ENCODE assay signal across 20 mouse cellular contexts in genomic region chr19:44513054-44513833, GRCm38 (mm10). TPM values are rescaled to one million over a fixed set of nuclear protein-coding genes. Genes with fewer than 3 reads are reported as not detected.
A peak's percentile ranks its signal among the peaks of the same experiment; 100 is the strongest.
DNase-seq lines count a peak whose midpoint lies in the region; ATAC-seq and TF ChIP-seq lines count a peak whose summit lies in the region.
"Had no signal": no experiment of that assay in that cellular context is flagged by ENCODE, and none has a peak within 500 bp of the region (broad histone marks: within the 10 kb centered on the region; RNA-seq: fewer than 3 reads in every experiment).

No protein-coding gene starts in this region.

- H3K4me1 ChIP-seq in hindbrain, postnatal 0 days (ENCODE audit: insufficient read depth, low read length), result peaks cover 4% of the 10 kb centered on the region
- peaks cover 49% of the 10 kb centered on the region for H3K4me1 ChIP-seq in hindbrain, embryonic 13.5 days (replicated peaks)
- H3K4me1 ChIP-seq in midbrain, embryonic 11.5 days (ENCODE audit: control insufficient read depth, insufficient read depth, low read length), result peaks cover 47% of the 10 kb centered on the region
- peaks cover 34% of the 10 kb centered on the region for H3K4me1 ChIP-seq in midbrain, embryonic 15.5 days

- H3K9ac ChIP-seq in hindbrain, postnatal 0 days (replicated peaks; ENCODE audit: low read length), result no peak overlapping the region
- H3K9ac ChIP-seq in hindbrain, embryonic 13.5 days, result no peak overlapping the region
- no peak overlapping the region for H3K9ac ChIP-seq in midbrain, embryonic 11.5 days (ENCODE audit: low read length)
- no peak overlapping the region for H3K9ac ChIP-seq in midbrain, embryonic 15.5 days
- H3K9ac ChIP-seq: embryonic facial prominence, embryonic 15.5 days; limb, embryonic 13.5 days had no signal

- H3K4me3 ChIP-seq in hindbrain, postnatal 0 days (ENCODE audit: low read length), result no peak overlapping the region
- H3K4me3 ChIP-seq in hindbrain, embryonic 13.5 days, result no peak overlapping the region
- H3K4me3 ChIP-seq in midbrain, embryonic 11.5 days (ENCODE audit: low read depth, low read length), result no peak overlapping the region
- H3K4me3 ChIP-seq in midbrain, embryonic 15.5 days, result no peak overlapping the region
- H3K4me3 ChIP-seq: embryonic facial prominence, embryonic 15.5 days; limb, embryonic 13.5 days had no signal

- peak; percentile 27 for DNase-seq in adrenal gland, postnatal 10 days
- no peak for DNase-seq in adrenal gland, adult 8-10 months
- peak; percentile 14 for DNase-seq in hindbrain, postnatal 0 days (ENCODE audit: low spot score)
- peak; percentile 94 for DNase-seq in midbrain, embryonic 11.5 days (ENCODE audit: low spot score, missing footprints)
- peak; percentile 49 for DNase-seq in retina, embryonic 14.5 days (ENCODE audit: low spot score)
- DNase-seq in lung, postnatal 25 days (ENCODE audit: low spot score), result no peak
- DNase-seq: cerebellum, adult 9-11 months; gastrocnemius, postnatal 36 days; heart, postnatal 4 days; lung, postnatal 36 days had no signal

- ATAC-seq in hindbrain, postnatal 0 days, result no peak
- no peak for ATAC-seq in hindbrain, embryonic 13.5 days (ENCODE audit: low FRiP score)
- no peak for ATAC-seq in midbrain, embryonic 11.5 days (ENCODE audit: low FRiP score)
- ATAC-seq in midbrain, embryonic 15.5 days (replicated peaks), result no peak
- ATAC-seq: intestine, postnatal 0 days had no signal

- no peaks in the 10 kb centered on the region for H3K9me3 ChIP-seq in hindbrain, postnatal 0 days (ENCODE audit: low read length)
- no peaks in the 10 kb centered on the region for H3K9me3 ChIP-seq in hindbrain, embryonic 13.5 days
- no peaks in the 10 kb centered on the region for H3K9me3 ChIP-seq in midbrain, embryonic 11.5 days (ENCODE audit: control insufficient read depth, low read length)
- H3K9me3 ChIP-seq in midbrain, embryonic 15.5 days, result no peaks in the 10 kb centered on the region
- H3K9me3 ChIP-seq: embryonic facial prominence, embryonic 15.5 days; limb, embryonic 13.5 days had no signal

- no peak overlapping the region for H3K4me2 ChIP-seq in hindbrain, postnatal 0 days (ENCODE audit: low read depth, low read length)
- no peak overlapping the region for H3K4me2 ChIP-seq in hindbrain, embryonic 13.5 days
- peak overlapping the region; percentile 0; the same call in 1 of the 2 replicates for H3K4me2 ChIP-seq in midbrain, embryonic 11.5 days
- no peak overlapping the region for H3K4me2 ChIP-seq in midbrain, embryonic 15.5 days
- H3K4me2 ChIP-seq: embryonic facial prominence, embryonic 15.5 days; heart, embryonic 11.5 days; limb, embryonic 13.5 days had no signal

- no peak overlapping the region for H3K27ac ChIP-seq in hindbrain, postnatal 0 days
- H3K27ac ChIP-seq in hindbrain, embryonic 13.5 days, result no peak overlapping the region
- peak overlapping the region; percentile 12 for H3K27ac ChIP-seq in midbrain, embryonic 11.5 days (ENCODE audit: low read depth, low read length)
- H3K27ac ChIP-seq in midbrain, embryonic 15.5 days, result no peak overlapping the region
- H3K27ac ChIP-seq: embryonic facial prominence, embryonic 15.5 days; limb, embryonic 13.5 days had no signal

- H3K36me3 ChIP-seq in hindbrain, postnatal 0 days (ENCODE audit: insufficient read depth, low read length), result no peaks in the 10 kb centered on the region
- no peaks in the 10 kb centered on the region for H3K36me3 ChIP-seq in hindbrain, embryonic 13.5 days
- H3K36me3 ChIP-seq in midbrain, embryonic 11.5 days (ENCODE audit: control insufficient read depth, insufficient read depth, low read length), result no peaks in the 10 kb centered on the region
- H3K36me3 ChIP-seq in midbrain, embryonic 15.5 days (replicated peaks), result no peaks in the 10 kb centered on the region
- H3K36me3 ChIP-seq: embryonic facial prominence, embryonic 15.5 days; limb, embryonic 13.5 days had no signal

- H3K27me3 ChIP-seq in hindbrain, postnatal 0 days (ENCODE audit: insufficient read depth, low read length), result peaks cover 73% of the 10 kb centered on the region
- peaks cover 98% of the 10 kb centered on the region for H3K27me3 ChIP-seq in hindbrain, embryonic 13.5 days
- H3K27me3 ChIP-seq in midbrain, embryonic 11.5 days (ENCODE audit: control insufficient read depth, insufficient read depth, low read length), result peaks cover 92% of the 10 kb centered on the region
- peaks cover 92% of the 10 kb centered on the region for H3K27me3 ChIP-seq in midbrain, embryonic 15.5 days (replicated peaks)

- 20% methylated on average over 11 of the region's 11 CpGs for WGBS in hindbrain, postnatal 0 days
- WGBS in hindbrain, embryonic 13.5 days, result 12% methylated on average over 11 of the region's 11 CpGs
- WGBS in midbrain, embryonic 11.5 days, result 5% methylated on average over 11 of the region's 11 CpGs
- 5% methylated on average over 11 of the region's 11 CpGs for WGBS in midbrain, embryonic 15.5 days

- no peak for TF ChIP-seq CTCF in hindbrain, postnatal 0 days (IDR thresholded peaks at IDR 0.05; ENCODE audit: low read depth)

RNA-seq across cellular contexts. Expression of gene Wnt8b, which starts 20.0 kb away (rescaled TPM):
- under 1 TPM in 1 of 2 experiments, not detected in 1; 0.09 TPM for total RNA-seq in adrenal gland, postnatal 10 days (2021)
- total RNA-seq in adrenal gland, adult 8-10 months (2022), result under 1 TPM; 0.17 to 0.43 (median 0.40) TPM
- total RNA-seq in hindbrain, postnatal 0 days (2014; rRNA removed), result 0.14 and 1.4 TPM in 2 replicates
- not detected in 2 replicates for polyA plus RNA-seq in hindbrain, postnatal 0 days (2015; fragmentation: Nextera tagmentation; extraction: Ambion mirVana)
- 0.43 and 0.78 TPM in 2 replicates for polyA plus RNA-seq in hindbrain, embryonic 13.5 days (2015; fragmentation: Nextera tagmentation; extraction: Ambion mirVana)
- polyA plus RNA-seq in midbrain, embryonic 11.5 days (2014; fragmentation: Nextera tagmentation; extraction: Ambion mirVana), result 7.9 and 13.9 TPM in 2 replicates
- 2.6 and 3.7 TPM in 2 replicates for polyA plus RNA-seq in midbrain, embryonic 15.5 days (2015; fragmentation: Nextera tagmentation; extraction: Ambion mirVana)
- total RNA-seq: gastrocnemius, postnatal 36 days; heart, postnatal 4 days; monocyte, adult 5-6 weeks had no signal
- polyA plus RNA-seq: embryonic facial prominence, embryonic 15.5 days; heart, embryonic 11.5 days; intestine, postnatal 0 days; liver, embryonic 16.5 days; urinary bladder, adult 2 months had no signal

RNA-seq across cellular contexts. Expression of gene Sec31b, which starts 32.4 kb away (rescaled TPM):
- total RNA-seq in adrenal gland, postnatal 10 days (2021), result 1 to 10 TPM; 4.3 to 6.9 TPM
- 1 to 10 TPM; 4.1 to 6.2 (median 5.5) TPM for total RNA-seq in adrenal gland, adult 8-10 months (2022)
- 0.36 and 0.63 TPM in 2 replicates for total RNA-seq in hindbrain, postnatal 0 days (2014; rRNA removed)
- polyA plus RNA-seq in hindbrain, postnatal 0 days (2015; fragmentation: Nextera tagmentation; extraction: Ambion mirVana), result 0.32 and 0.33 TPM in 2 replicates
- 0.26 and 0.51 TPM in 2 replicates for polyA plus RNA-seq in hindbrain, embryonic 13.5 days (2015; fragmentation: Nextera tagmentation; extraction: Ambion mirVana)
- polyA plus RNA-seq in midbrain, embryonic 11.5 days (2014; fragmentation: Nextera tagmentation; extraction: Ambion mirVana), result 0.18 and 0.25 TPM in 2 replicates
- 0.19 and 0.30 TPM in 2 replicates for polyA plus RNA-seq in midbrain, embryonic 15.5 days (2015; fragmentation: Nextera tagmentation; extraction: Ambion mirVana)

RNA-seq across cellular contexts. Expression of gene Gm20538, which starts 39.4 kb away (rescaled TPM):
- total RNA-seq in adrenal gland, postnatal 10 days (2021), result not detected
- not detected for total RNA-seq in adrenal gland, adult 8-10 months (2022)
- not detected in 2 replicates for total RNA-seq in hindbrain, postnatal 0 days (2014; rRNA removed)
- not detected in 2 replicates for polyA plus RNA-seq in hindbrain, postnatal 0 days (2015; fragmentation: Nextera tagmentation; extraction: Ambion mirVana)
- not detected in 2 replicates for polyA plus RNA-seq in hindbrain, embryonic 13.5 days (2015; fragmentation: Nextera tagmentation; extraction: Ambion mirVana)
- not detected in 2 replicates for polyA plus RNA-seq in midbrain, embryonic 11.5 days (2014; fragmentation: Nextera tagmentation; extraction: Ambion mirVana)
- not detected in 2 replicates for polyA plus RNA-seq in midbrain, embryonic 15.5 days (2015; fragmentation: Nextera tagmentation; extraction: Ambion mirVana)
- total RNA-seq: gastrocnemius, postnatal 36 days; heart, postnatal 4 days; layer of hippocampus, postnatal 25 days; monocyte, adult 5-6 weeks had no signal
- polyA plus RNA-seq: heart, embryonic 11.5 days; intestine, postnatal 0 days; limb, embryonic 13.5 days; liver, embryonic 16.5 days; urinary bladder, adult 2 months had no signal

RNA-seq across cellular contexts. Expression of gene Ndufb8, which starts 42.0 kb away (rescaled TPM):
- 1,000 to 10,000 TPM; 1,057 to 1,125 TPM for total RNA-seq in adrenal gland, postnatal 10 days (2021)
- 100 to 1,000 TPM; 284 to 446 (median 384) TPM for total RNA-seq in adrenal gland, adult 8-10 months (2022)
- 500 and 558 TPM in 2 replicates for total RNA-seq in hindbrain, postnatal 0 days (2014; rRNA removed)
- 932 and 959 TPM in 2 replicates for polyA plus RNA-seq in hindbrain, postnatal 0 days (2015; fragmentation: Nextera tagmentation; extraction: Ambion mirVana)
- polyA plus RNA-seq in hindbrain, embryonic 13.5 days (2015; fragmentation: Nextera tagmentation; extraction: Ambion mirVana), result 592 and 624 TPM in 2 replicates
- 443 and 490 TPM in 2 replicates for polyA plus RNA-seq in midbrain, embryonic 11.5 days (2014; fragmentation: Nextera tagmentation; extraction: Ambion mirVana)
- polyA plus RNA-seq in midbrain, embryonic 15.5 days (2015; fragmentation: Nextera tagmentation; extraction: Ambion mirVana), result 601 and 626 TPM in 2 replicates

RNA-seq across cellular contexts. Expression of gene Hif1an, which starts 49.4 kb away (rescaled TPM):
- total RNA-seq in adrenal gland, postnatal 10 days (2021), result 10 to 100 TPM; 28.7 to 36.0 TPM
- 10 to 100 TPM; 26.0 to 30.2 (median 28.4) TPM for total RNA-seq in adrenal gland, adult 8-10 months (2022)
- total RNA-seq in hindbrain, postnatal 0 days (2014; rRNA removed), result 10.2 and 12.7 TPM in 2 replicates
- 18.1 and 19.4 TPM in 2 replicates for polyA plus RNA-seq in hindbrain, postnatal 0 days (2015; fragmentation: Nextera tagmentation; extraction: Ambion mirVana)
- polyA plus RNA-seq in hindbrain, embryonic 13.5 days (2015; fragmentation: Nextera tagmentation; extraction: Ambion mirVana), result 29.4 and 31.0 TPM in 2 replicates
- 24.2 and 24.7 TPM in 2 replicates for polyA plus RNA-seq in midbrain, embryonic 11.5 days (2014; fragmentation: Nextera tagmentation; extraction: Ambion mirVana)
- 26.0 and 29.8 TPM in 2 replicates for polyA plus RNA-seq in midbrain, embryonic 15.5 days (2015; fragmentation: Nextera tagmentation; extraction: Ambion mirVana)

Comparison
In these comparisons a context has a peak if more than half of its experiments do, and no peak if none do; other contexts are left out.
1. DNase-seq: peak in adrenal gland, postnatal 10 days (single experiment), hindbrain, postnatal 0 days (single experiment), midbrain, embryonic 11.5 days (single experiment) and retina, embryonic 14.5 days (single experiment); none in adrenal gland, adult 8-10 months (single experiment) and lung, postnatal 25 days (single experiment).